ENCODE assay signal across 9 mouse cellular contexts in the genomic region with DNA sequence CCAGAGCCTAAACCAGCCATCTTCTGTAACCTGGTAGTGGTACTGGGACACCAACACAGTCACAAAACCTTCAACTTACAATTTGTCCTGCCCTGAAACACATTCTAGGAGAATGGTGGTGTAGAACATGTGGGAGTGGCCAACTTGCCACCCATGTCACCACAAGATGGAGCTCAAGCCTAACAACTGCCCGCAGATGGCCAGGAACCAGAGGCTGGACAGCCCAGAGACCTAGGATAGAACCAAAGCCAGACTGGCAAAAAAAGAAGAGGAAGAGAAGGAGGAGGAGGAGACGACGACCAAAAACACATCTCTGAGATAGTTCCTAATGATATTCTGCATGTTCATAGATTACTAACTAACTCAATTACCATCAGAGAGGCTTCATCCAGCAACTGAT. TPM values are rescaled to one million over a fixed set of nuclear protein-coding genes. Genes with fewer than 3 reads are reported as not detected.
DNase-seq lines count a peak whose midpoint lies in the region; ATAC-seq and TF ChIP-seq lines count a peak whose summit lies in the region.
"Had no signal": no experiment of that assay in that cellular context is flagged by ENCODE, and none has a peak within 500 bp of the region (broad histone marks: within the 10 kb centered on the region; RNA-seq: fewer than 3 reads in every experiment).

No protein-coding gene starts in this region.

- no peak for DNase-seq in Patski (ENCODE audit: low read depth, low spot score)
- DNase-seq in cerebellum, postnatal 25 days = peak; percentile 82 to 89
- DNase-seq in gastrocnemius, postnatal 4 days (ENCODE audit: low spot score in 2 of 2) = peak; percentile 48 to 66
- peak; percentile 75 to 82 for DNase-seq in layer of hippocampus, postnatal 10 days (ENCODE audit: low spot score in 2 of 2)

- CTCF ChIA-PET in Patski (lab: Charles Lee) = interaction anchor here (0.7 to 4.3 kb wide), 11 partner anchors 11 to 654 kb away, joined by 3 to 61 read pairs (median 4); no protein-coding TSS in a partner anchor

- in situ Hi-C loops in Patski (cut with MboI; ENCODE audit: low pct_unique_long_range_greater_than_20kb) = no loop called here

- peak; percentile 49 for ATAC-seq in Patski
- ATAC-seq in megakaryocyte progenitor cell, adult 5-6 weeks (replicated peaks; ENCODE audit: poor library complexity) = peak; percentile 64
- ATAC-seq in erythroid progenitor cell, adult 5-6 weeks (replicated peaks; ENCODE audit: low FRiP score, poor library complexity, severe bottlenecking) = no peak

- peaks cover 19% of the 10 kb centered on the region for H3K79me2 ChIP-seq in C2C12 (ENCODE audit: control insufficient read depth, insufficient read depth)

- H3K4me3 ChIP-seq in C2C12 (ENCODE audit: insufficient read depth, poor library complexity, severe bottlenecking) = no peak overlapping the region
- H3K4me3 ChIP-seq in small intestine, adult 2 months (ENCODE audit: low read depth, low read length) = no peak overlapping the region
- H3K4me3 ChIP-seq: liver, embryonic 15.5 days had no signal

- H3ac ChIP-seq in C2C12 (ENCODE audit: control insufficient read depth, insufficient read length, low read depth) = no peak overlapping the region

- H3K79me3 ChIP-seq in C2C12 (ENCODE audit: low read depth) = peaks cover 16% of the 10 kb centered on the region

- H3K27ac ChIP-seq in small intestine, adult 2 months (ENCODE audit: insufficient read depth, low read depth, low read length) = no peak overlapping the region
- H3K27ac ChIP-seq: liver, embryonic 15.5 days had no signal

- no peaks in the 10 kb centered on the region; the same call in 1 of the 2 replicates for H3K4me1 ChIP-seq in small intestine, adult 2 months (ENCODE audit: control insufficient read depth, insufficient read depth, insufficient read length, low read length)

- TF ChIP-seq CTCF in C2C12 (IDR thresholded peaks at IDR 0.05; ENCODE audit: control insufficient read depth, insufficient read depth, insufficient read length) (peak; percentile 71), Patski (IDR thresholded peaks at IDR 0.05) (peak; percentile 95)
- peak; percentile 88; the same call in 1 of the 2 replicates for TF ChIP-seq CTCF in small intestine, adult 2 months (IDR thresholded peaks at IDR 0.05; ENCODE audit: extremely low read depth, insufficient read length, insufficient replicate concordance, low read depth, low read length)

- 1% methylated on average over 3 of the region's 3 CpGs for WGBS in small intestine, adult 2 months

- no peak for TF ChIP-seq POLR2A in small intestine, adult 2 months (IDR thresholded peaks at IDR 0.05; ENCODE audit: low read depth, low read length)

- H3K27me3 ChIP-seq in C2C12 (ENCODE audit: control insufficient read depth, insufficient read depth, insufficient read length) (no peaks in the 10 kb centered on the region), Patski (no peaks in the 10 kb centered on the region)
- no peaks in the 10 kb centered on the region for H3K27me3 ChIP-seq in small intestine, adult 2 months (ENCODE audit: control insufficient read depth, insufficient read depth, low read length)
- H3K27me3 ChIP-seq: liver, embryonic 15.5 days had no signal

- POLR2A ChIA-PET in Patski (lab: Charles Lee) = interaction anchor here (1.0 kb wide), 1 partner anchor 511 kb away, joined by 3 read pairs; no protein-coding TSS in a partner anchor

- no peaks in the 10 kb centered on the region for H3K36me3 ChIP-seq in C2C12 (ENCODE audit: control insufficient read depth, insufficient read depth)
- H3K36me3 ChIP-seq in small intestine, adult 2 months (ENCODE audit: control insufficient read depth, insufficient read depth, low read length) = no peaks in the 10 kb centered on the region
- H3K36me3 ChIP-seq: liver, embryonic 15.5 days had no signal

TF ChIP-seq in C2C12, 6 proteins besides CTCF, POLR2A, EP300 and RAD21:
- TF ChIP-seq FOSL1 (IDR thresholded peaks at IDR 0.05; ENCODE audit: insufficient read depth, low read length, poor library complexity, severe bottlenecking) (no peak), CEBPB (IDR thresholded peaks at IDR 0.05; ENCODE audit: low read depth) (no peak), MYOG (IDR thresholded peaks at IDR 0.05; ENCODE audit: control insufficient read depth, extremely low read depth, insufficient read length) (no peak), USF1 (IDR thresholded peaks at IDR 0.05; ENCODE audit: low read depth) (no peak), MYOD1 (IDR thresholded peaks at IDR 0.05; ENCODE audit: control insufficient read depth, insufficient read length, low read depth) (no peak), MAX (IDR thresholded peaks at IDR 0.05) (no peak)

RNA-seq across cellular contexts. Expression of a gene that starts 24.4 kb away (rescaled TPM):
- polyA plus RNA-seq in C2C12 (2012; fragmentation: generic; extraction: Trizol) (10.4 TPM), Patski (2021) (90.8 TPM)
- 10 to 100 TPM; 40.5 to 44.7 TPM for total RNA-seq in gastrocnemius, postnatal 4 days (2021)
- 100 to 1,000 TPM; 105 to 121 TPM for total RNA-seq in layer of hippocampus, postnatal 10 days (2021)
- 88.9 and 89.5 TPM in 2 replicates for total RNA-seq in megakaryocyte progenitor cell, adult 5-6 weeks (2015)
- total RNA-seq in megakaryocyte progenitor cell, adult 5-6 weeks (2017) = 64.2 and 68.4 TPM in 2 replicates
- polyA plus RNA-seq in small intestine, adult 2 months (2012; rRNA removed) = 1.0 and 1.5 TPM in 2 replicates
- total RNA-seq in erythroid progenitor cell, adult 5-6 weeks (2015; ENCODE audit: low replicate concordance) = 22.6 and 28.5 TPM in 2 replicates
- 9.9 and 22.1 TPM in 2 replicates for total RNA-seq in erythroid progenitor cell, adult 5-6 weeks (2017; ENCODE audit: low replicate concordance)

RNA-seq across cellular contexts. Expression of a gene that starts 42.1 kb away (rescaled TPM):
- polyA plus RNA-seq in C2C12 (2012; fragmentation: generic; extraction: Trizol) = 9.6 TPM
- polyA plus RNA-seq in Patski (2021) = 49.1 TPM
- 10 to 100 TPM; 41.7 to 48.4 TPM for total RNA-seq in gastrocnemius, postnatal 4 days (2021)
- 100 to 1,000 TPM; 129 to 130 TPM for total RNA-seq in layer of hippocampus, postnatal 10 days (2021)
- 97.4 and 97.8 TPM in 2 replicates for total RNA-seq in megakaryocyte progenitor cell, adult 5-6 weeks (2015)
- 92.9 and 97.4 TPM in 2 replicates for total RNA-seq in megakaryocyte progenitor cell, adult 5-6 weeks (2017)
- 9.9 and 17.7 TPM in 2 replicates for polyA plus RNA-seq in small intestine, adult 2 months (2012; rRNA removed)
- 26.7 and 34.0 TPM in 2 replicates for total RNA-seq in erythroid progenitor cell, adult 5-6 weeks (2015; ENCODE audit: low replicate concordance)
- total RNA-seq in erythroid progenitor cell, adult 5-6 weeks (2017; ENCODE audit: low replicate concordance) = 19.2 and 25.2 TPM in 2 replicates
